Mouse (Mus musculus): ENCODE results near the gene Jtb. TPM values are rescaled to one million over a fixed set of nuclear protein-coding genes. Genes with fewer than 3 reads are reported as not detected.

Gene Jtb
- polyA plus RNA-seq, 1 experiment from 2014 or later: 100 TPM

Small RNA genes within 50 kb of the gene (microRNA-seq; reads per million reads assigned to microRNA genes)
- not detected for gene Mir7012

Other genes with a start within 250 kb of the Jtb start
- 114 TPM in 2 replicates for gene Hax1, start 232.8 kb upstream of the Jtb start, polyA plus RNA-seq (2015; fragmentation: Nextera tagmentation; extraction: Ambion mirVana)
- 224 and 225 TPM in 2 replicates for gene 4933434E20Rik, start 180.0 kb upstream of the Jtb start, polyA plus RNA-seq (2015; fragmentation: Nextera tagmentation; extraction: Ambion mirVana)
- 120 and 132 TPM in 2 replicates for gene Ubap2l, start 179.0 kb upstream of the Jtb start, polyA plus RNA-seq (2015; fragmentation: Nextera tagmentation; extraction: Ambion mirVana)
- gene Tpm3, start 158.9 kb upstream of the Jtb start, polyA plus RNA-seq (2015; fragmentation: Nextera tagmentation; extraction: Ambion mirVana): 377 and 415 TPM in 2 replicates
- 0.16 and 0.35 TPM in 2 replicates for gene Nup210l, start 127.5 kb upstream of the Jtb start, polyA plus RNA-seq (2015; fragmentation: Nextera tagmentation; extraction: Ambion mirVana)
- 691 and 714 TPM in 2 replicates for gene Rps27, start 17.9 kb upstream of the Jtb start, polyA plus RNA-seq (2015; fragmentation: Nextera tagmentation; extraction: Ambion mirVana)
- gene Rab13, start 17.9 kb upstream of the Jtb start, polyA plus RNA-seq (2015; fragmentation: Nextera tagmentation; extraction: Ambion mirVana): 19.6 and 22.4 TPM in 2 replicates
- gene Creb3l4, start 11.9 kb downstream of the Jtb start, polyA plus RNA-seq (2015; fragmentation: Nextera tagmentation; extraction: Ambion mirVana): 1.1 and 2.2 TPM in 2 replicates
- gene Slc39a1, start 16.6 kb downstream of the Jtb start, polyA plus RNA-seq (2015; fragmentation: Nextera tagmentation; extraction: Ambion mirVana): 43.0 and 46.8 TPM in 2 replicates
- 21.5 and 24.6 TPM in 2 replicates for gene Crtc2, start 22.6 kb downstream of the Jtb start, polyA plus RNA-seq (2015; fragmentation: Nextera tagmentation; extraction: Ambion mirVana)
- gene Dennd4b, start 33.6 kb downstream of the Jtb start, polyA plus RNA-seq (2015; fragmentation: Nextera tagmentation; extraction: Ambion mirVana): 7.8 and 8.5 TPM in 2 replicates
- 10.9 and 12.0 TPM in 2 replicates for gene Gatad2b, start 61.6 kb downstream of the Jtb start, polyA plus RNA-seq (2015; fragmentation: Nextera tagmentation; extraction: Ambion mirVana)
- 30.7 and 33.8 TPM in 2 replicates for gene Slc27a3, start 158.3 kb downstream of the Jtb start, polyA plus RNA-seq (2015; fragmentation: Nextera tagmentation; extraction: Ambion mirVana)
- 30.8 and 31.7 TPM in 2 replicates for gene Ints3, start 202.0 kb downstream of the Jtb start, polyA plus RNA-seq (2015; fragmentation: Nextera tagmentation; extraction: Ambion mirVana)
- 1.9 TPM in 2 replicates for gene Npr1, start 234.3 kb downstream of the Jtb start, polyA plus RNA-seq (2015; fragmentation: Nextera tagmentation; extraction: Ambion mirVana)
- gene Ilf2, start 244.5 kb downstream of the Jtb start, polyA plus RNA-seq (2015; fragmentation: Nextera tagmentation; extraction: Ambion mirVana): 260 and 272 TPM in 2 replicates